Mouse (Mus musculus): Measurements from ENCODE around the gene Snx19.
A peak's percentile ranks its signal among the peaks of the same experiment; 100 is the strongest.

Snx19 gene

DNA sequence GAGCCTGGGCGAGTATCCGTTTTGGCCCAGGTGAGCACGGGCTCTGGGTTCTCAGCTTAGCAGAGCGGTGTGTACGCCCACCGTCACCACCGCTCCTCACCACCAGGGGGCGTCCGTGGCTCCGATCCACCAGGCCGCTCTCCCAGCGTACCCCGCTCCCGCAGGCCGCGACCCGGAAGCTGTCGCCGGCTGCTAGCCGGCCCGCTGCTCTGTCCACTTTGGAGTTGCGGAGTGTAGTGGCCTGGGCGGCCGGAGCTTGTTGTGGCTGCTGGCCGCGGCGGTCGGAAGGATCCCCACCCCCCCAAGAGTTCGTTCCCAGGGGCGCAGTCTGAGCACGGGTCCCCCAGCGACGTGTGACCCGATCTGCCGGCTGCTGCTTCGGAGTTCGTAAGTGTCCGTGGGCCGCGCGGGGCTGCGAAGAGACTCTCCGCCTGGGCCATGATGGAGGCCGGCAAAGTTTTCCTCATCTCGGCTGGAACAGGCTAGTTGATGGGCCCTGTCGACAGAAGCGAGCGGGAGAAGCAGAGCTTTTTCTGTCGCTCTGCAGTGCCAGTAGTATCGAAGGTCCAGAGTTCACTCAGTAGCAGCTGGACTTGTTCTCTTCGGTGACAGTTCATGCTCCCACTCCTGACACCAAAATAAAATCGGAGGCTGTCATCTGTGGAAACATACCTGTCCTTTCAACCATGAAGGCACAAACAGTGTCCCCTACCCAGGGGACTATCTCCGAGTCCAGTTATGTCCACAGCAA, at the start of gene Snx19:
Gene Snx19 (plus strand): TSS at position 227 of the 751 bp plus-strand sequence.
- peak; percentile 92 to 96 for DNase-seq

DNA sequence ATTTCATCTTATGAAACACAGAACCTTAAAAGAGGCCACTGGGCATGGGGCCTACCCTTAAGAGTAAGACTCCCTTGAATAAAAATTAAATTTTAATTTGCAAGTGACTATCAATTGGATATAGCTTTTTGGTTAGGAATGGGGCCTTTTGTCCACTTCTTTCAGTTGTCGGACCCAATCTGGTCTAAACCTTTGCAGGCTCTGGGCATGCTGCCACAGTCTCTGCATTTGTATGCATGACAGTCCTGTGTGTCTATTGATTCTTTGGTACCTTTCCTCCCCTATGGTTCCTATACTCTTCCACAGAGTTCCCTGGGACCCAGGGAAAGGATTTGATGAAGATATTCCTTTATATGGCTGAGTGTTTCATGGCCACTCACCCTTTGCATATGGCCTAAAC, 26.1 kb upstream of the Snx19 start:
- no peak for DNase-seq

DNA sequence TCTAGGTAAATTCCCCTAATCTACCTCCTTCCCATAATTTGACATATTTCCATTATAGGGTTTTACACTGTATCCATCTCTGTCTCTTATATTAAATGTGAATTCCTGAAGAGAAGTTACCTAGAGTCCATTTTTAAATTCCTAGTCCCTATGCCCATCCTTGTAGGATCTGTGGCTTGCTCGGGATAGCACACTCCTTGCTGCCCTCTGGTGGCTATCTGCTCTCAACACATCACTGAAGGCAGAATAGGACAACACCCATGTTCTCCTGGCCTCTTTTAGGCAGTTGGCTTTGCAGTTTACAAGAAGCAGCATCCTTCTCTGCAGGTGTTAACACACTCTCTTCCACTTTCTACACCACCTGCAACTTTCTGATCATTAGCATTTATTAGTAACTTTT, 4.0 kb upstream of the Snx19 start:
- peak; percentile 66 to 76 for DNase-seq

DNA sequence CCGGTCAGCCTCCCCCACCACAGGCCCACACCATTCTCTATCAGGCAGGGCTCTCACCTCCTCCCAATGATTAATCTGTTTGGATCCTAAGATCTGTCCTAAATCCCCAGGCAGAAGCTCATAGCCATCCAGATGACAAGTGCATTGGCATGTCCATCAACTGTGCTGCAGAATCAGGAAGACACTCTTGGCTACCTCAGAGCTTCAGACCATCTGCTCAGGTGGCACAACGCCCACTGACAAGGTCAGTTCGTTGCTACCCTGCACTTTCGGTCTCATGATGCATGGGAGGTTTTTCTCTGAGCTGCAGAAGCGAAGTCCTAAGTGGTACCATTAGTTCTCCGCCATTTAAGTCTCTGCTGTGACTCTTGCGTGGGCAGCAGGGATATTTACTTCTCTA, 1.7 kb upstream of the Snx19 start:
- DNase-seq = peak; percentile 92

DNA sequence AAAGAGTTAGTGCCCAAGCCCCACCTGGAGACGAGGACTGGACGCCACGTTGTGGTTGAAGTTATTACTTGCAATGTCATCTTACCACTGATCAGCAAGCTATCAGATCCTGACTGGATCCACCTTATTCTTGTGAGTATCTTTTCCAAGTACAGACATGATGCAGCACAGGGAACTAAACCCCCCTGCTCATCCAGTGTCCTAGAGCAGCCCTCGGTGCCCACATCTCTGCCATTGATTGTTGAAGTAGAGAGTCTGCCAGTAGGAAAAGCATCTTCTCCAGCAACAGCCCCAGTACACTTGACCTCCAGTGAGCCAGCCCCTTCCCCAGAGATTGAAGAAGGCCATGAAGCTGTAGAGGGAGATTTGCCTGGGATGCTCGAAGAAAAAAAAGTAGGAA, 1.3 kb downstream of the Snx19 start:
- no peak for DNase-seq

DNA sequence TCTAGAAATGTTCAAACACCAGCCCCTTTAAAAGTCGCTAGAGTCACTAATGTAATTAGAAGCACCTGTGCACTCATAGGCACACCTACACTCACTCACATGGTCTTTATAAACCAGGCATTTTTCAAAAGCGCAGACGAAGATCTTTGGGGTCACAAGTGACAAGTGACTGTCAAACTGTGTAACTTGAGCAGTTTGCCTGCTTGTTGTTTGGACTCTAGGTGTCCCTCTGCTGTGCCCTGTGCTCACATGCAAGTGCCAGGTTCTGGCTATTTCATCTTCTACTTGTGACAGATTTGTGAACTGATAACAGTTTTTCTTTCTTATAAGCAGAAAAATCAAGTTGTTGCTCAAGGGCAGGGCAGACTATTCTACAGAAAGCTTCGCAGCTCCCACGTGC, 3.5 kb downstream of the Snx19 start:
- DNase-seq = no peak

DNA sequence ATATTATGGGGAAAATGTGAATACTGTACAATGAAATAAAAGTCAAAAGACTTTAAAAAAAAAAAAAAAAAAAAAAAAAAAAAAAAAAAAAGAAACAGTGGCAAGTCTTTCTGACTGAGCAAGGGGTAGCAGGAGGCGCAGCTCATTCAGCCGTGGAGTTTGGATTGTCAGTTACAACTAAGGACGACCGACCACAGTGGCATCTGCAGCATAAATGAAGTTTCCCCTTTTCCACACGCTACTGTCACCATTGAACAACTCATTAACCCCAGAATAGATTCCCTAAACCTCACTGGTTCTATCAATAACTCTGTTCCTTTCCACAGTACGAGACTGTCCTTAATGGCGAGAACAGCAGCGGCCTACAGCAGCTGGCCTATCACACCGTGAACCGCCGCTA, 5.0 kb downstream of the Snx19 start:
- DNase-seq = no peak

DNA sequence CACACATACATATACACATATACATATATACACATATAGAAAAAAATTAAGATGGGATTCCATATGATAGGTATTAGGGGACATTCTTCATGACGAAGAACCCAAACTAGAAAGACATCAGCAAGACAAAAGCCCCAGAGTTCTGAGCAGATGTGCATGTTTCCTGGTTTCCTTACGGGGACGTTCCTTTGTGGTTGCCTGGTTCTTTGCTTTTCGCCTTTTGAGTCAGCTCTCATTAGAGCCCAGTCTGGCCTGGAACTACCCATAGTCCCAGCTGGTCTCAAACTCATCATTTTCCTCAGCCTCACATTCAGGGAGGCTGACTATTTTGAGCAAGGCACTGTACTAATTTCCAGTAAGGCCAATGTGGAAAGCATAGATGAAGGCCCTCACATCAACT, 7.0 kb downstream of the Snx19 start:
- DNase-seq = no peak

DNA sequence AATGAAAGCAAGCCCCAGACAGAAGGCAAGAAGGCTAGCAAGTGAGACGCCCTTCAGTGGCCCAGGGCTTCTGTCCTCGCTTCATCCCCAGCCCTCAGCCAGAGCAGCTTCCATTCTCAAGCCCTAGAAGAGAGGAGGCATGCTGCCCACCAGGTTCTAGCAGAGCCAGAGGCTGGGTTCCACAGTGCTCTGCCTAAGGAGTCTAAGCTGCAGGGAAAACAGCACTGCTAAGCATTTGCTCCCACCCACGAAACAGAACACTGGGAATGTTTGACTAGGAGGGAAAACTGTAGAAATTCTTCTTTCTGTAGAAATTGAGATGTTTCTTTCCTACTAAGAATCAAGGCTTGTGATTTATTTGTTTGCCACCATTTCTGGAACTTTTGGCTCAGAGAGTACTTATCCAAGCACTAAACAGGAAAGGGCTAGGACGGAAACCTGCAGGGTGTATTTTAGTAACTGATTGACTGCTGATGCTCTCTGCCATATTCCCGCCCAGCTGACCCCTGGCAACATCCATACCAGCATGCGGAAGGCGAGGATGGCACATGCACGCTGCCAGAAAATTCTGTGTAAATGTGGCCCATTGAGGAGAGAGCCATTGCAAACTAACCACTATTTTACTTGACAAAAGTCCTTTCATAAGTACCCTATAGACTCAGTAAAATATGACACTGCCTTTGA, 9.1 kb downstream of the Snx19 start:
- no peak for DNase-seq

DNA sequence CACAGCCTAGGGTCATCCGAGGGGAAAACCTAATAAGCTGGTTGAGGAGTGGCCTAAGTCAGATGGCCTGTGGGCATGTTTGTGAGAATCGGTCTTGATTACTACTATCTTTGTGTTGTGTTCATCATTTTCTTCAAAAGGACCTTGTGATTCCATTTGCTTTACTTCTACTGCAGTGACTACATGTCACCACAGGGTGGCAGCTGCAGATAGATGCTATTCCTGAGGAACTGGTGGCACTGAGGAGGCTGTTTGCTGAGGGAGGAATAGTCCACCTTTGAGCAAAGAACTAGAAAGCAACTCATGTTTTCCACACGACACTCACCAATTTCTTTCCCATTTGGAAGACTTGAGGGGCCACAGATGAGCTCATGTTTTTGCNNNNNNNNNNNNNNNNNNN, 11.6 kb downstream of the Snx19 start:
- peak; percentile 26 to 46 for DNase-seq

DNA sequence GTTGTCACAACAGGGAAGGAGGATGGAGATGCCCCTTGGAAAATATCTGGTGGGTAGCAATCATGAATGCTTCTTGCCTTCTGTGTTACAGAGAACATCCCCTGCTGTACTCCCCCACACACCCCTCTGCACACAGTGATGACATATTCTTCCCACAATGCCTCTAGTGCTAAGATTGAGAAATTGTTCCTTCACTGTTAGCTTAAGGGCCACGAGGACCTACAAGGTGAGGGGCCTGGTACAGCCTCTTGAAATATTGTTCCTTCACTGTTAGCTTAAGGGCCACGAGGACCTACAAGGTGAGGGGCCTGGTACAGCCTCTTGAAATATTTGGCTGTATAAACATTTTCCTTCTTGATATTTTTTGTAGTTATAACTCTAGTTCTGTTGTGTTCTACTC, 14.9 kb downstream of the Snx19 start:
- DNase-seq = no peak

DNA sequence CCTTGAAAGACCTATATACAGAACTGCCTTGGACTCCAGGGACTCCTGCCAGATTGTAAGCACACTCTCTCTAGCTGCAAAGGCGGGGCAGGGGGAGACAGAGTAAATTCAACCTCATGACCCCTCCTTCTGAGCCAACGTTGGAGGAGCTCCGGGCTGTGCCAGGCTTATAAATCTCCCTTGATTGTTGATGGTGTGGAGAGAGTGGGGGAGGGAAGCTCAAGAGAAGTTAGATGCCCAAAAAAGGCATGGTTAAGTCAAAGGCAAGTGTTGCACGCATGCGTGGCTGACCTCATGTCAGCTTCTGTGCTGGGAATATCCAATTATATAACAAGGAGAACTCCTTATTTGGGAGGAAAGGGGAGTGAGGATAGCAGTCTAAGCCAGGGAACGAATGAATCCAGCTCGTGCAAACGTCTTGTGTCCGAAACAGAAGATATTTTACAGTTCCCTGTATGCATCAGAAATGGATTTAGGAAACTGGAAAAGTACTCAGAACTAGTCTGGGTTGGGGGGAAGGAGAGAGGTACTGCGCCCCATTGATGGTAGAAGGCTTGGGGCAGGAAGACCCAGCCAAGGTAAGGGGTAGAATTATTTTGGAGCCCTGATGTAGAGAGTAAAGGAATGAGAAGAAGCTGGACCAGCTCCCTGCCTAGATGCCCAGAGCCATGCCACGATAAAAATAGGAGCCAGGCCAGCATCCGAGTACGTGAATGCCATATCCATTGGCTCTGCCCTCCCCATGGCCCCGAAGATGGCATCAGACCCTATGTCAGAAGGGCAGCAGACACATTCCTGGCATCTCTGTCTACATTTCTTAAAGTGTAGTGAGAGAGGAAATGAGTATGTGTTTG, 18.6 kb downstream of the Snx19 start:
- no peak for DNase-seq

DNA sequence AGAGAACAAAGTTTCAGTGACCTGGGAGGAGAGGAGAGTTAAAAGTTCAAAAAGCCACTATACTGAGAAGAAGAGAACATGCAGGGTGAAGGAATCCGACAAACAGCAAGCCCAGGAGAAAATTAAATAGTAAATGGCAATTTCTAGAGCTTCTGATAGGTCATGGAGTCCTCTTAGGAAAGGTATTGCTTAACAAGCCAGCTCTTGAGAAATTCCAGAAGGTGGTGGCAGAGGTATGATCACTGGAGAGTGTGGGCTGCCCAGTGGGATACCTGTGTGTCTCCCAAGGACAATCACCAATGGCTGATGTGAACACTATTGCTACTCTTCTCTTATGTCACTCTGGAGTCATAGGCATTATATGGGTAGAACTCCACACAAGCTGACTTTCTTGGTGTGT, 19.2 kb downstream of the Snx19 start:
- DNase-seq = no peak

DNA sequence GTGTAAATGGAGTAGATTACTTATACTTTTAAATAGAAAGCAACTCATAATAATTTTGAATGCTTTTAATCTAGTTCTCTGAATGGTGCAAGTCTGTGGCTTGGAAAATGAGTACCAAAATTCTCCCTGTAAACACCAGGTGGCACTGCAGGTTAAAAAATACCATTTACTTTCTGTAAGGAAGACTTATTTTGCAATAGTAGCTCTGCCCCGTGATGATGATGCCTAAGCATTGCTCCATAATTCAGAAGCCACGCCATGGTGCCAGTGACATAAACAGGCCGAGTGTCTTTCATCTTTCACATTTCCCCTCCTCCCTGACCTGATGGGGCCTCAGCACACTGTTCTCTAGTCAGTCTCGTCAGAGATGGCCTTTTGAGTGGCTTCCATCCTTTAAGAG, 21.6 kb downstream of the Snx19 start:
- peak in 1 of 2 experiments; percentile 31 for DNase-seq

DNA sequence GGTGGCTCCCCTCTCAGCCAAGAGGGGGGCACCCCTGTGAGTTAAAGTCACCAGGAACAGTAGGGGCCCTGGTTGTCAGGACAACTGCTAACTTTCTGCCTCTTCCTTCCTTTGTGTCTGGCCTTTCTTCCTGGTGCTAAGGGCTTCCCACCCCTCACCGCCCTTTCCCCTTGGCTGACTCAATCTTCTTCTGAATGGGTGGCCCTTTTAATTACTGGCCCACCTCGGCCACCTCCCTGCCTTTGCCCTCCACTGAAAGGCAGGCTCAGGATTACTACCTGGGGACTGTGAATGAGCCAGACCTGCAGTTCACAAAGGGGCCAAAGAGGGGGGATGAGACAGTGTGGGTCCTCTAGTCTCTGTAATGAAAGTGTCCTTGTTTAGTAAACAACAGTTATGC, 23.0 kb downstream of the Snx19 start:
- no peak for DNase-seq

DNA sequence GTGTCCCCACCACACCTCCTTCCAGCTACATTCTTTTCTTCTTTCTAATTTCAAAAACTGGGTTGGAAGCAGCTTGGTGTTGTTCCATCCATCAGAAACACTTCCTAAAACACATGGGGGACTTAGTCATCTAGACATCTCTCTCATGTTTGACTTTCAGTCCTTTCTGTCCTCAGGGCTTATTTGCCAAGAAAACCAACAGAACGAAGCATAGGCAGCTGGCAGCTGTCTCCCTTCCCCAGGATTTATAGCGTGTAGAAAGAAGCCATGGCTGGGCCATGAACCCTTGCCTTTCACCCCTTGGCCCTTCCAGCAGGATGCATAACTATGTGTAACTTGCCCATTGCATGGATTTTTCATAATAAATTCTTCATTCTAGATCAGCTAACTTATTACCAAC, 23.9 kb downstream of the Snx19 start:
- DNase-seq = no peak

DNA sequence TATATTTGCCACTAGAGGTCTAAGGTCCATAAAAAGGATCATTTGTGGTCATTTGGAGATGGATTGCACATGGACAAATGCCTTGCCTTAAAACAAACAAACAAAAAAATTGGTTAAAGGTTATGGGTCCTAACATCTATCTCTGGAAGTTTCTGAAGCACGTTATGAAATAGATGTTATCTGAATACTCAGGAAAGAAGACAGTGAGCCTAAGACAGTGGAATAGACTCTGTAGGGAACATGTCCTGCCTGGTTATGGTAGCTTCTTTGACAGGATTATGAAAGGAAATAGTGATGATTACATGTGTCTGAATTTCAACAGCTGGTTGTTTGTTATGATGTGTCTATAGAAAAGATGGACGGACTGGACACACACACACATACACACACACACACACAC, 27.6 kb downstream of the Snx19 start:
- DNase-seq = no peak

DNA sequence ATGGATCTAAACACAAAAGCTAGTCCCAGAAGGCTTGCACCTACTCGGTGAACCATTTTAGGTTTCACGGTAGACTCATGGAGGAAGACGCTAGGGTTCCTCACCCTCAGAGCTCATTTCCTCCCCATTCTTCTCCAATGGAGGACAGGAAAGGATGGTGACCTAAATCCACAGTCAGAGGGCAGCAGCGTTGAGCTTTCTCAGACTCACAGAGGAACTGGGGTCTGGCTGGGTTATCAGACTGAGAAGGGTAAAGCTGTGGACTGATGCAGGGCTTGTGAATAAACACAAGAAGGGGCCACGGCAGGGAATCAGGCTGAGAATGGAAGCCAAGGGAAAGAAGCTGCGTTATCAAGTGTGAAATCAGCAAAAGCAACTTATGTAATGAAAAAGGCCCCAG, 29.3 kb downstream of the Snx19 start:
- DNase-seq = no peak

DNA sequence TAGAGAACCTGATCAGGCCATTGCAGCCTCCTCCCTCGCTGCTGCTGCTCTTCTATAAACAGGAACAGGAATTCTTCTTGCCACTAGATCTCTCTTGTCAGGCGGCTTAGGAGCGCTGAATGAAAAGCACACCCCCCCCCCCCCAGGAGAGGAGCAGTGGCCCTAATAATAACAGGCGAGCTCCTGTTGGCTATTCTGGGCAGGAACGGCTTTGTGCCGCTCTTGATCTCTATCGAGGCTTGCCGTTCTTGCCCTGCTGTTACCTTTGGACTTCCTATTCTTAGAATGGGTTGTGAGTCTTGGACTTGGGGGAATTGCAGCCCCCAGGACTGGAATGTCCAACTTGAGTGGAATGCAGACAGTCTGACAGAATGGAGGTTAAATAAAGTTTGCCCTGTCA, 33.6 kb downstream of the Snx19 start:
- DNase-seq = no peak

DNA sequence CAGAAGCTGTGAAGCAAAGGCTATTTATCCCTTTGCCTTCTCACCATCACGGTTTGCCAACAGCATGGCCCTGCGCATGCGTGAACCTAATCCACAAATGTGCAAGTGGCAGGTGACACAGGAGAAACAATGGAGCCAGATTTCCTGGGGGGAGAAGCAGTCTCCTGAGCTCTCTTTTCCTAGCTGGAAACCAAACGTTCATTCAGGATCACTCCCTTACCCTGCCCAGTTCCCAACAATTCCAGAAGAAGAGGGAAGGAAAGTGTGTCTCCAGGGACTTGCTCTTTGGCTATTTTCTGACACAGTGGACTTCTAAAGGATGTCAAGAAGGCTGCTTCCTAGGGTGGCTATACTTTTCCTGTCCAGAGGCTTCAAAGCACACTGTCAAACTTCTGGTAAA, 37.8 kb downstream of the Snx19 start:
- no peak for DNase-seq

DNA sequence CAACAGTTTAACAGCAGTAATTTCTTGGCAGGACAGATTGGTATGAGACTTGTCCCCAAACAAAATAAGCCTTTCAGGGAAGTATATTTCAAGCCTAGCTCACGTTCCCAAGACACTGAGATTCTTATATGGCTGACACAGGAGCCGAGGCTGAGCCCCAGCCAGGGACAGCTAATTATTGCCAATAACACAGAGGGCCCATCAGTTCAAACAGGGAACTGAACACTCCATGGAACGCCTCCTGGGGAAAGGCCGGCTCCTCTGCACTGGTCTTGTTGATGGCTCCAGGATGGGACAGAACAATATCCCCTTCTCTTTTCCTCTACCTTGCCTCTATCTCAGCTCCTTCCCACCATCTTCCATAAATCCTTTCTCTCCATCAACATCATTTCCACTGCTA, 53.1 kb downstream of the Snx19 start:
- DNase-seq = no peak

DNA sequence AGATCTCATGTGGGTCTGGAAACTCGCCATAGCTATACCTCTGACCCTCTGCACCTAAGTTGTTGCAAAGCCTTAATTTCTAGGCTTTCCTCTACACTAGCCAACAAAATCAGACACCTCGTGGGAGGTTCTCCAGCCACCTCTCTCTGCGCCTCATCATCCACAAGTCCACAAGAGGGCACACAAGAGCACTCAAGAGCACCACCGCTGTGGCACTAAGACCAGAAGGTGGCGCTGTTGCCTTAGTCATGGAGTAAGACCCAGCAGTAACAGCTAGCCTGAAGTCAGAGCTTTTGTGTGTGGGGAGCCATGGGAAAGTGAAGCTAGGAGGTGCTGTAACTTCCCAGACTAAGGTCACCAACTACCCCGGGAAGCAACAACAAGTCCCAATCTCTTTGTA, 53.6 kb downstream of the Snx19 start:
- DNase-seq = peak; percentile 86 to 94

DNA sequence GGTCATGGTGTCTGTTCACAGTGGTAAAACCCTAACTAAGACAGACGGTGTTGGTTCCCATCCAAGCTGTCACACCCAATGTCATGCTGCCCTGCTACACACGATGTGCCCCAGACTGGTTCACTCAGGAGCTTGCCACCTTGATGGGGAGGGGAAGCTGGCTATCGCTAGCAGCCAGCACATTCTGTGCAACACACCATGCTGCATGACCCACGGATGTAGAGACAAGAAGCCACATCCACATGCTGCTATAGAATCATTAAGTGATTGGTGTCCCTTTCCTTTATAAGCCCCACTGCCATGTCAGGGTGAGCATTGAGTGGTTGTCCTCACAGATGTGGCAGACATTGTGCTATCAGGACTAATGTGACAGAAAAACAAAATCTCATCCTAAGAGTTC, 55.2 kb downstream of the Snx19 start:
- DNase-seq = no peak

DNA sequence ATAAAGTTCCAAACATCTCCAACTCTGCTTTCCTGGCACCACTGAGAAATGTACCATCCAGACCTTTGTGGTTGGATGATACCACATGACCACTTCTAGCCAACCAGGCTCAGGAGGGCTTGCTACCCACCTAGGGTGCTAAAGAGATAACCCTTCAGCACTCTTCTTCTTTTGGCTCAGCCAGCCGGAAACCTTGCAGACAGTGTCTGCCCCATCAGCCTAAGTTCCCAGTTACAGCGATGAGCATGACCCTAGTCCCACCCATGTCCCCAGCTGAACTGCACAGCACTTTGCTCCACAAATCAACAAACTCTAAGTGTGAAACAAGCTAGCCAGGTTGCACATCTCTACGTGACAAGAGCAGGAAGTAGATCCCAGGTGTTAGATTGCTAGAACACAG, 57.3 kb downstream of the Snx19 start:
- no peak for DNase-seq
